Mouse (Mus musculus) lung, postnatal 36 days (tissue): ENCODE data around the gene Sclt1.

Experiments used
- DNase-seq: peaks from one replicate; pipeline ENCODE4 v3.0.0; 2022; ENCODE audit warnings: mixed read lengths

Sclt1 gene

DNA sequence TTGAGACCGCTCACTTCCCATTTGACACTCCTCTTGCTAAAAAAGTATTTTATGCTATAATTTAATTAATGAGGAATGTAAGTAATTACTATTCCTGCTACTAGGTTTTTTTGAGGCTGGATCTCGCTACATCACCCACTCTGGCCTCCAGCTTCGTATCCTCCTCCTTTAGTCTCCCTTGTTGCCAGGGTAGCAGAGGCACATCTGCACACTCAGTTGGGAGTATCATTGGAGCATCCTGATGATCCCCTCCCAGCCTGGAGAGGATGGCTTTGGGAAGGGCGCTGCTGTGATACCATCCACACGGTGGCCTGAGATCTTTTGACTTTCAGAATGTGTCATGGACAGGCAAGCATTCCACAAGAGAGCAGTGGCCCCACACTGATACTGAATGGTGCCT, 156.8 kb downstream of the Sclt1 start:
- DNase-seq = no peak

DNA sequence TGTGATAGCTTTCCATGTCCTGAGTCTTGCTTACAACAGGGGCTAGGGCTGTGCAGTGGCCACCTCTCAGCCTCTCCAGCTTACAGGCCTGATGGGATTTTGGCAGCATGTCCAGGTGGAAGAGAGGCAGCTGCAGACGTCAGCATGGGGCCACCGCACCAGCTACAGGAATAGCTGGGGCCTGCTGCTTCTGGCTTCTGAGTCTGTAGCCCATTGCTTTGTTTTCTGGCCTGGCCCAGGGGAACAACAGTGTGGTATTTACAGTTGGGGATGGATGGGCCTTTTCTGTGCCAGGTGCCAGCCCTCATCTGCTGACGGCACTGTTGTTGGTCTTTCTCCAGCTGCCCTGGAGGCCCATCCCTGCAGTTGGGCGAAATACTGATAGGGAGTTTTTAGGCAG, 158.7 kb downstream of the Sclt1 start:
- DNase-seq = no peak

DNA sequence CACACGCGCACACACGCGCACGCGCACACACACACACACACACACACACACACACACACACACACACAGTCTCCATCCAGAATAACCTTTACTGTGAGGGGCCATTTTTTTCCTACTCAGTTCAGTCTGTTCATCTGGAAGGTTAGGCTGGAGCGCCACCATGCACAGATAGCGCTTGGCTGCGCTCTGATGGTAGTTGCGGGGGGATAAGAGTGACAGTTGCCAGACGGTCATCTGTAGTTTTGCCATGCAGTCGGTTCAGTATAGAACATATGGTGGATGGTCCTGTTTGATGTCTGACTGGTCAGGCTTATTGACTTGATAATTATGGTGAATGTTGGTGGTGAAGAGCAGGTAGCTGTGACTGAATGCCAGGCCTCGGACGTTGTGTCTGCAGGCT, 159.2 kb downstream of the Sclt1 start:
- no peak for DNase-seq

DNA sequence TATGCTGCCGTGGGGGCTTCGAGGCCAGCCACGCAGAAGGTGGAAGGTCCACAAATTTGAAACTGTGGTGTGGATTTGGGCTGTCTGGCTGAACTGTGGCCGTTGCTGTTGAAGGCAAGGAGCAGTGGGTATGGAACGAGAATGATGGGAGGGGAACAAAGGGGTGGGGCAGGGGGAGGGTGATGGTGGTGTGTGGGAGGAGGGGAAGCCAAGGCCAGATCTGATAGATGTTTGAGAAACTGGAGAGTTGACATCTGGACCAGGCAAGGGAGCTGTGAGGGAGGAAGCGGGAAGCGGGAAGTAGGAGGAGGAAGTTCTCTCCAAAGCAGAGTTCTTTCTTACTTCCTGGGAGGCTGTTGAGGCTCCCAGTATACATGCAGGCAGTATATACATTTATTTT, 160.1 kb downstream of the Sclt1 start:
- no peak for DNase-seq

DNA sequence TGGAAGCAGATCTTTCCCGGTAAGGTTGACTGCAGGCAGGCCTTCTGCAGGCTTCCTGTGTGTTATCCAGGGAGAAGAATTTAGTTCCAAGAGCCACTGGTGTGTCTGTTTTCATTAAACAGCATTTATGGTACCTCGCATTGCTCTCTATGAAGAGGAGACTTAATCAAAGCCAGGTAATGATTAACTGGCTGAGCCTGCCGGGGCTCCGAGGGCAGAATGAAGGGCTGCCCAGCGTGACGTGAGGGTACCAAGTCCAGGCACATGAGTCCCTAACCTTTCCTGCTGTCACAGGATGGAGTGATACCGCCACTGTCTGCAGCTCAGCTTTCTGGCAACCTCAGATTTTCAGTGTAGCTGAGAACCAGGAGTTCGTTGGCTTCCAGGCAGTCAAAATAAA, 160.9 kb downstream of the Sclt1 start:
- DNase-seq = no peak

DNA sequence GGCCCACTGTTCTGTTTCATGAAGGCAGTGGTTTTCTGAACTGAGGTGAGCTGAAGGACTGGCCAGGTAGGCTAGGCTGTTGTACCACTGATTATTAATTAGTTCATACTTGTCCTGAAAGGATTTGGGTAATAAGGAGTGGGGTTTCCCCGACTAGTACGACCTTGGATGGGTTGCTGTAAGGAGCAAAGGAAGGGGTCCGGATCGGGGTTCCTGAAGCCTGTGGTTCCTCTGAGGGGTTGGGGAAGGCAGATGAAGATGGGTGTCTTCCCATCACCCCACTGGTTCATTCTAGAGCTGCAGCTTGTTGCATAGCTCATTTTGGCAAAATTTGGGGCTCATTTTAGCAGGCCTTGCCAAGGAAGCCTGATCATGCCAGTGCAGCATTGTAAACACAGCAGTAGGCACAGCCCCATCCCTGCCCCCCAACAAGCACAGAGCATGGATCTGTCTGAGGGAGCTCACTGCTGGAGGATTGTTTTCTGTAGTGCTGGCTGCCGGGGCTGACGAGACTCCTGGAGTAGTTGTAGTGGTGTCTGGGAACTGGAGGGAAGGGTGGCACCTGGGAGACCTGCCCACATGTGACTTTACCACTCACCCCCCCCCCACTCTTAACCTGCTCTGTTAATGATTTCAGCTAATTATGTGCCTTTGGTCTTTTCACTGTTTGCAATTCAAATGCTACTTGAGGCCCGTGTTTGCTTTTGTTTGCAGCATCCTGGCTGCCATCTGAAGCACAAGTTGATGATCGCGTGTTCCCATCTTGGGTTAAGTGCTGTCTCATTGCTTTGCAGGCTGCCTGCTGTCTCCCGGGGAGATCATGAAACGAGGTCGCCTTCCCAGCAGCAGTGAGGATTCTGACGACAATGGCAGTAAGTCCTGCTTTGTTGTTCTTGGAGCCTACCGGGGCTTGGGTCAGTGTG, 161.7 kb downstream of the Sclt1 start:
- no peak for DNase-seq

DNA sequence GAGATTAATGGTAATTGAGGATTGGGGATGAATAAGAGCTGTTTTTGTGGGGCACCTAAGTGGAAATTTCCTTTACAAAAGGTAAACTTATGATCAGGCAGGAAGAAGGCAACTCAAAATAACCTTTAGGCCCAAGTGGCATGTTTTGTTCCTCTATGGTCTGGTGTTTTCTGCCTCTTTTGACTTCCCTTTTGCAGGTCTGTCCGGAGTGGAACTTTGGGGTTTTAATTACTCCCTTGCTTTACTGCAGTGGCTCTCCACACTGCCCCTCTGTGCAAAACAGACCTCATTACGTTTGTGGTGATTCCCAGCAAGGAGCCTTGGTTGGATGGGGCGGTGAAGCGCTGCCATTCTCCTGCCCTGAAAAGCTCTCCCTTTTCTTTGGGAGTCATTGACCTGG, 162.4 kb downstream of the Sclt1 start:
- DNase-seq = no peak

DNA sequence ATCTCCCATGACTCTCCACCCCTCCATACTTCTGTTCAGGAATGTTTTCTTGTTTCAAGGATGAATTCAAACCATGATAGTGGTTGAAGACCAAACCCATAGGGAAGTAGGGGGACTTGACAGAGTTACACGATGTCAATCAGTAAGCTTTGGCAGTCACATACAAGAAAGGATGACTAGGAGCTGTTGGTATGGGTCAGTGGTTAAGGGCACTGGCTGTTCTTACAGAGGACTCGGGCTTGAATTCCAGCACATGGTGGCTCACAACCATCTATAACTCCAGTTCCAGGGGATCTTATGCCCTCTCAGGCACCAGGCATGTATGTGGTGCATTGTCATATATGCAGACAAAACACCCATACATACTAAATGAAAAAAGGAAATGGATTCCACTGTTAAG, 165.1 kb downstream of the Sclt1 start:
- no peak for DNase-seq
